Mouse (Mus musculus): ENCODE measurements at regions not wholly inside any gene's neighbourhood (a gene's known extent, or its start where the extent isn't known, plus 50 kb on each side); places are given as distances from the start of the nearest gene placed in this dataset.

DNA sequence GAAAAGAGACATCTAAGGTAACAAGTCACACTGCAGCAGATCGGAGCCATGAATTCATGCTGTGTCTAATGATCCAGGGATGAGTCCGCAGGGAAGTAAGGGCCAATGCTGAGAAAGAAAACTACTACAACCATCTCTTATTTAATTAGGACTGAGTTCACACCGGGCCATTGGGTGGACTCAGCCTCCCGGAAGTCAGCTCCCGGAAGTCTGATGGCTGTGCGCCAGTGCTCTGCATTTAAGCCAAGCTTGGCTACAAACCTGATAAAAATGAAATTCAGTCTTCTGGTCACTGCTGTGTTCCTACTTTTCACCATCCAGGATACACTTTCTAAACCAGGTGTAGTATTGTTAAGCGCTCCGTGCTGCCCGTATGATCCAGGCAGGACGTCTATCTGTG, 62.8 kb upstream of the Adtrp start:
- no peak for ATAC-seq (ENCODE audit: low FRiP score, low TSS enrichment)
- no peaks in the 10 kb centered on the region for H3K4me1 ChIP-seq (ENCODE audit: control insufficient read depth, insufficient read depth, low read length)
- H3K36me3 ChIP-seq (ENCODE audit: control insufficient read depth, insufficient read depth, low read length): no peaks in the 10 kb centered on the region
- no peak overlapping the region for H3K27ac ChIP-seq (ENCODE audit: low read depth, low read length)
- H3K4me3 ChIP-seq (ENCODE audit: low read length): no peak overlapping the region
- no peak overlapping the region for H3K4me2 ChIP-seq (replicated peaks; ENCODE audit: low read depth, low read length)
- 77% methylated on average over 10 of the region's 10 CpGs for WGBS
- H3K27me3 ChIP-seq (ENCODE audit: control insufficient read depth, insufficient read depth, low read length): no peaks in the 10 kb centered on the region
- H3K9me3 ChIP-seq (ENCODE audit: control insufficient read depth, low read length): no peaks in the 10 kb centered on the region
- no peak overlapping the region for H3K9ac ChIP-seq (ENCODE audit: low read depth, low read length)

DNA sequence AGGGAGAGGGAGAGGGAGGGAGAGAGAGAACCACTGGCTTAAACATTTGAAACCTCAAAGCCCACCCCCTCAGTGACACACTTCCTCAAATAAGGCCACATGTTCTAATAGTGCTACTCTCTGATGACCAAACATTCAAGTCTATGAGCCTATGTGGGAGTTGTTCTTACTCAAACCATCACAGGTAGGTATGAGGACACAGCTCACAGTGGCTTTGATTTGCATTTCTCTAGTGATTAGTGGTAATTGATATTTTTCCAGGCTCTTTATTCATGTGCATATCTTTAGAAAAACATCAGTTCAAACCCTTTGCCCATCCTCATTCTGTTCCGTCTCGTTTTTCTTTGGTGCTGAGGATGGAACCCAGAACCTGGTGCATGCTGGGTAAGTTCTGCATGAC, 59.5 kb upstream of the Adtrp start:
- H3K27ac ChIP-seq (ENCODE audit: low read depth, low read length): no peak overlapping the region
- H3K9me3 ChIP-seq (ENCODE audit: control insufficient read depth, low read length): no peaks in the 10 kb centered on the region
- H3K36me3 ChIP-seq (ENCODE audit: control insufficient read depth, insufficient read depth, low read length): no peaks in the 10 kb centered on the region
- no peak for ATAC-seq (ENCODE audit: low FRiP score, low TSS enrichment)
- no peaks in the 10 kb centered on the region for H3K4me1 ChIP-seq (ENCODE audit: control insufficient read depth, insufficient read depth, low read length)
- H3K4me2 ChIP-seq (replicated peaks; ENCODE audit: low read depth, low read length): no peak overlapping the region
- no peak overlapping the region for H3K4me3 ChIP-seq (ENCODE audit: low read length)
- no peak overlapping the region for H3K9ac ChIP-seq (ENCODE audit: low read depth, low read length)
- 85% methylated on average over 2 of the region's 2 CpGs for WGBS
- no peaks in the 10 kb centered on the region for H3K27me3 ChIP-seq (ENCODE audit: control insufficient read depth, insufficient read depth, low read length)

- H3K4me1 ChIP-seq (ENCODE audit: control insufficient read depth, insufficient read depth, low read length): no peaks in the 10 kb centered on the region
- H3K4me2 ChIP-seq (replicated peaks; ENCODE audit: low read depth, low read length): no peak overlapping the region
These were observed 55.8 kb upstream of the Adtrp start for GRCm38 (mm10) chr13:41903286-41903685.

GRCm38 (mm10) chr13:41899837-41900463, 52.5 kb upstream of the Adtrp start:
- H3K9ac ChIP-seq (ENCODE audit: low read depth, low read length): no peak overlapping the region
- no peaks in the 10 kb centered on the region for H3K36me3 ChIP-seq (ENCODE audit: control insufficient read depth, insufficient read depth, low read length)
- ATAC-seq (ENCODE audit: low FRiP score, low TSS enrichment): no peak
- no peaks in the 10 kb centered on the region for H3K27me3 ChIP-seq (ENCODE audit: control insufficient read depth, insufficient read depth, low read length)
- H3K4me1 ChIP-seq (ENCODE audit: control insufficient read depth, insufficient read depth, low read length): no peaks in the 10 kb centered on the region
- no peak overlapping the region for H3K27ac ChIP-seq (ENCODE audit: low read depth, low read length)
- no peak overlapping the region for H3K4me2 ChIP-seq (replicated peaks; ENCODE audit: low read depth, low read length)
- no peak overlapping the region for H3K4me3 ChIP-seq (ENCODE audit: low read length)
- no peaks in the 10 kb centered on the region for H3K9me3 ChIP-seq (ENCODE audit: control insufficient read depth, low read length)
- 59% methylated on average over 13 of the region's 13 CpGs for WGBS

More at GRCm38 (mm10) chr13:41903286-41903685, 55.8 kb upstream of the Adtrp start:
- Histone ChIP-seq H3K9ac (ENCODE audit: low read depth, low read length) (no peak overlapping the region), H3K4me3 (ENCODE audit: low read length) (no peak overlapping the region), H3K36me3 (ENCODE audit: control insufficient read depth, insufficient read depth, low read length) (no peaks in the 10 kb centered on the region), H3K27ac (ENCODE audit: low read depth, low read length) (no peak overlapping the region), H3K27me3 (ENCODE audit: control insufficient read depth, insufficient read depth, low read length) (no peaks in the 10 kb centered on the region), H3K9me3 (ENCODE audit: control insufficient read depth, low read length) (no peaks in the 10 kb centered on the region)
- no peak for ATAC-seq (ENCODE audit: low FRiP score, low TSS enrichment)

DNA sequence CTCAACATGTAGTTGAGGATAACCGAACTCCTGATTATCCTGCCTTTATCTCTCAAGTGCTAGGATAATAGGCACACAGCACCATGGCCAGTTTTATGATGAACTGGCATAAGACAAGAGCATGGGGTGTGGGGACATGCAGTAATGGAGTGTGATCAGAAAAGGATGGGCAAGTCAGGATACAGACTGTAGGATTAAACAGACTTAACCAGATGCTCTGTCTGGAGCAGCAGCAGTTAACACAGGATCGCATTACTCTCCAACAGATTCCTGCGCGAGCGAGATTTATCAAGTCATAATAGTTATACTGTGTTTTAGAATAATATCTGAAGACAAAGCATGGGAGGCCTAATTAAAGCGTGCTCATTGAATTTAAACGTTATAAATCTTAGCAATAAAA, 51.8 kb upstream of the Adtrp start:
- Histone ChIP-seq H3K4me3 (ENCODE audit: low read length) (no peak overlapping the region), H3K9ac (ENCODE audit: low read depth, low read length) (no peak overlapping the region), H3K27me3 (ENCODE audit: control insufficient read depth, insufficient read depth, low read length) (no peaks in the 10 kb centered on the region), H3K36me3 (ENCODE audit: control insufficient read depth, insufficient read depth, low read length) (no peaks in the 10 kb centered on the region), H3K27ac (ENCODE audit: low read depth, low read length) (no peak overlapping the region), H3K4me2 (replicated peaks; ENCODE audit: low read depth, low read length) (no peak overlapping the region), H3K9me3 (ENCODE audit: control insufficient read depth, low read length) (no peaks in the 10 kb centered on the region), H3K4me1 (ENCODE audit: control insufficient read depth, insufficient read depth, low read length) (no peaks in the 10 kb centered on the region)
- ATAC-seq (ENCODE audit: low FRiP score, low TSS enrichment): no peak
- WGBS: 57% methylated on average over 7 of the region's 7 CpGs

- Histone ChIP-seq H3K4me3 (ENCODE audit: low read length) (no peak overlapping the region), H3K4me2 (replicated peaks; ENCODE audit: low read depth, low read length) (no peak overlapping the region), H3K36me3 (ENCODE audit: control insufficient read depth, insufficient read depth, low read length) (no peaks in the 10 kb centered on the region), H3K9ac (ENCODE audit: low read depth, low read length) (no peak overlapping the region), H3K9me3 (ENCODE audit: control insufficient read depth, low read length) (no peaks in the 10 kb centered on the region), H3K4me1 (ENCODE audit: control insufficient read depth, insufficient read depth, low read length) (no peaks in the 10 kb centered on the region), H3K27ac (ENCODE audit: low read depth, low read length) (no peak overlapping the region), H3K27me3 (ENCODE audit: control insufficient read depth, insufficient read depth, low read length) (no peaks in the 10 kb centered on the region)
- no peak for ATAC-seq (ENCODE audit: low FRiP score, low TSS enrichment)
- 76% methylated on average over 8 of the region's 8 CpGs for WGBS
These were observed 50.2 kb upstream of the Adtrp start for GRCm38 (mm10) chr13:41897481-41898317.
